Mouse (Mus musculus) C2C12 (cell line): Measurements from ENCODE around the gene Flot1.

Experiments
- CEBPB ChIP-seq: IDR thresholded peaks from one replicate; pipeline ENCODE4 v1.6.1; 2011; ENCODE audit warnings: low read depth, mild to moderate bottlenecking, control low read depth, moderate library complexity
- CTCF ChIP-seq: IDR thresholded peaks from one replicate; pipeline ENCODE4 v1.5.1; 2011; ENCODE audit not compliant: control insufficient read depth, insufficient read depth, insufficient read length
- FOSL1 ChIP-seq: IDR thresholded peaks from one replicate; pipeline ENCODE4 v1.8.0; 2011; ENCODE audit warnings: mild to moderate bottlenecking, low read length; ENCODE audit not compliant: poor library complexity, insufficient read depth, severe bottlenecking
- MAX ChIP-seq: IDR thresholded peaks from one replicate; pipeline ENCODE4 v1.6.1; 2011; ENCODE audit warnings: mild to moderate bottlenecking, control low read depth
- MYOG ChIP-seq: IDR thresholded peaks from one replicate; pipeline ENCODE4 v1.6.1; 2011; ENCODE audit not compliant: control insufficient read depth, insufficient read length; ENCODE audit errors: extremely low read depth
- USF1 ChIP-seq: IDR thresholded peaks from one replicate; pipeline ENCODE4 v1.6.1; 2011; ENCODE audit warnings: low read depth, mild to moderate bottlenecking, control low read depth, moderate library complexity

DNA sequence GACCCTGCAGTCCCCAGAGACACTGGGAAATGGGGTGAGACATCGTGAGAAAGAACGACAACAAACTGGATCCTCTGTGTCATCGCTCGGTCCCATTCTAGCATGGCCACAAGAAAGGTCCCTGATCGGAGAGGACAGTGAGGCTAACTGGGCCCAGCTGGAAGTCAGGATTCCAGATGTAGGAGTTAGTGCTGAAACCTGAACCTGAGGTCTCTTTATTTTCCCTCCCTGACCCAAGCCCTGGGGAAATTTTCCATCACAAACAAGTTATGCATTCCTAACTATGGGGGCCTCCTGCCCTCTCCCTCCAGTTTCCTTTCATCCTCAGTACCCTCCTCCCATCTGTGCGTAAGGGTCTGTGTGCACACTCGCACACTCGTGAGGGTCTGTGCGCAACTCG, 5.8 kb upstream of the Flot1 start:
- TF ChIP-seq CTCF (no peak), USF1 (no peak), CEBPB (no peak), MAX (no peak), FOSL1 (no peak), MYOG (no peak)
